Mouse (Mus musculus) granulocyte monocyte progenitor cell, adult 5-6 weeks (primary cell): Measurements from ENCODE around the gene Neu1. TPM values are rescaled to one million over a fixed set of nuclear protein-coding genes. Genes with fewer than 3 reads are reported as not detected.
"Not testable (repeated sequence)": the region's sequence is repeated elsewhere in the genome, so short reads cannot be mapped to it uniquely, and the experiment has no call there.

ENCODE experiments used
- ATAC-seq: replicated peaks from 2 replicates; pipeline ENCODE4 v1.8.0; 2016; ENCODE audit warnings: mild to moderate bottlenecking, moderate TSS enrichment, inconsistent platforms; ENCODE audit not compliant: poor library complexity, severe bottlenecking
- total RNA-seq, 2 experiments: library from RNA; stranded (forward) in 1 of 2; stranded (reverse) in 1 of 2; fragments of 200-712, 200-1000 nt in 1 of 2; fragments of >200 nt in 1 of 2; fragmentation: Nextera tagmentation in 1 of 2; gene quantifications; 2 replicates each; pipeline ENCODE4 v1.2.3; 2014 to 2017

The Neu1 gene
- total RNA-seq, 2 experiments from 2014 or later = 27.0 to 30.3 TPM

DNA sequence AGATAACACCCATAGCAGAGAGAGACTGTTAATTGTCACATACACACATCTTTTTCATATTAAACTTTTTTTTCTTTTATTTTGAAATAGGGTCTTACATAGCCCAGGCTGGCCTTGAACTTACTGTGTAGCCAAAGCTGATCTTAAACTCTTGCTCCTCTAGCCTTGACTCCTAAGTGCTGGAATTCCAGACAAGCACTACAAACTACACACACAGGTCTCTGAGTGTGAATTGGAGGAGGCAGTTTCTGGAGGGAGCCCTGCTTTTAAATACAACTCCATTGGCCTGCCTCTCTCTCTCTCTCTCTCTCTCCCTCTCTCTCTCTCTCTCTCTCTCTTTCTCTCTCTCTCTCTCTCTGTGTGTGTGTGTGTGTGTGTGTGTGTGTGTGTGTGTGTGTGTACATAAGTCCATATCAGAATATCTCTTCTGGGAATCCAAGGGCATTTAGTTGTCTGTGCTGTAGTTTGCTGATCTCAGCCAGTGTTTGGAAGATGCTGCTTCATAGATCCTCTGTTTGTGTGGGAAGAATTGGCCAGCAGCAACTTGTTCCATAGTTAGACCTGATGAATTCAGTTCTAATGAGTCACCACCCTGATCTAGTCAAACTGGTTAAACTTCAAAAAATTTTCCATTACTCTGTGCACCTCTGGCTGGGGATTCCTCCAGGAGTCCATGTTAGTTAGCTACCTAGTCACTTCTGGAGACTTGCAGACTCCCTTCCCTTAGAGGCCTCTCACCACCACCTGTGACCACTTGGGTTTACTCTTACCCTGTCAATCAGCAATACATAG, 29.8 kb downstream of the Neu1 start:
- ATAC-seq = no peak

DNA sequence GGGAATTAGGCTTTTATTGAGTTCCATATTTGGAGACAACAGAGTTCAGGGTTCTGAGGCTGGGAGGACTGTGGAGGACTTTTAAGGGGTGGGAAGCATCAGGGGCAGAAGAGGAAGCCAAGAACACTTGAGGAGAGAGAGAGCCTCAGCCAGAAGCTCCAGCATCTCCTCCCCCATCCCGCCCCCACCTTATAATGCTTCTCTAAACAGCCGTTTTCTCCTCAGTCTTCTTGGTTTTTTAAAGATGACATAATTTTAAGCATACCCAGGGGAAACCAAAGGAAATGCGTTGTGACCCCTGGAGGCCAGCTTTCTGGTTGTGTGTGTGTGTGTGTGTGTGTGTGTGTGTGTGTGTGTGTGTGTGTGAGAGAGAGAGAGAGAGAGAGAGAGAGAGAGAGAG, 31.1 kb downstream of the Neu1 start:
- ATAC-seq = no peak

DNA sequence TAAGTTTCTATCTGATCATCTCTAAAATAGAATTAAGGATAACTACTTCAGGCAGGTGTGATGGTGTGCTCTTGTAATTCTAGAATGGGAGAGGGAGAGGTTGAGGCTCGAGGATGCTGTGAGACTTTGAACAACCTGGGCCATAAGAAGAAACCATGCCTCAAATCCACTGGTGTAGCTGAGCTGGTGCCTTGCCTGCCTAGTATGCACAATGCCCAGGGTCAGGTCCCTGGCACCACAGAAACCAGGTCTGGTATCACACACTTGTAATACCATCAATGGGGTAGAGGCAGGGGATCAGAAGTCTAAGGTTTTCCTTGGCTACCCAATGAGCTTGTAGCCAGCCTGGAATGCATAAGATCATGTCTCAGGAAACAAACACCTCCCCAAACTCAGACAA, 31.8 kb downstream of the Neu1 start:
- no peak for ATAC-seq

GRCm38 (mm10) chr17:34964640-34965049, 33.6 kb downstream of the Neu1 start:
- ATAC-seq = no peak

- no peak for ATAC-seq
Observed at GRCm38 (mm10) chr17:34965627-34966026, 34.6 kb downstream of the Neu1 start.

GRCm38 (mm10) chr17:34969822-34970221, 38.8 kb downstream of the Neu1 start, which contains the start of gene Gm20481:
Gm20481 (plus strand) TSS chr17:34969912.
- ATAC-seq = not testable (repeated sequence)

- ATAC-seq = not testable (repeated sequence)
Observed at GRCm38 (mm10) chr17:34970850-34971249, 39.8 kb downstream of the Neu1 start.

- peak; percentile 45 for ATAC-seq
Observed at GRCm38 (mm10) chr17:34971694-34972068, 40.6 kb downstream of the Neu1 start.

DNA sequence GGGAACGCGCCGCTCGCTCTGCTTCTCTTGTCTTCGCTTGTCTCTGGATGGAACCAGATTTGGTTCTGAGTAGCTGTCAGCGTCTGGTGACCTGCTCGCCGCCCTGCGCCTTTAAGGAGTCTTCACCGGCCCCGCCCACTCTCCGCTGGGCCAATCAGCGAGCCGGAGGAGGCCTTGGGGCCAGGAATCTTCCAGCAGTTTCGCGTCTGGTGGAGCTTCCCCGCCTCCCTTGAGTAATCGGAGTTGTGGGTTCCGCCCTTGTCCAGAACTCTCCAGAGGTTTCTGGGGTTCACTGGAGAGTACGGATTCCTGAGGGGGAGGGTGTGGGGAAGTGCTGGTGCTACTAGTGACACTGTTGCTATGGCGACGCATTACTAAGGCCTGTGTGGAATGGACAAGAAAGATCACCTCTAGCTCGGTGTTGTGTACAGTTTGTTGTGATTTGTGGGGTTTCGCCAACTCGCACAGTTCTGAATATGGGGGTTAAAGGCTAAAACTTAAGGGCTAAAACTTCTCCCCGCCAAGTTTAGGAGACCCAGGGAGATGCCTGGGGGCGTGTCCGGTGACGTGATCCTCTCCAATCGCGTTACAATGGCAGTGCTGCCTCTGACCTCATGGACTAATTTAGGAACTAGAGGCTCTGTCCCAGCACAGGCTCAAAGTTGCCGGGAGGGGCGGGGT, 41.2 kb downstream of the Neu1 start, which contains the start of the genes Hspa1a and Hspa1l:
Gene Hspa1a (minus strand): TSS at position 88 of the 681 bp plus-strand sequence.
Gene Hspa1l (plus strand): TSS at position 635 of the 681 bp plus-strand sequence.
- ATAC-seq = peak; percentile 83

GRCm38 (mm10) chr17:34975581-34976492, 44.8 kb downstream of the Neu1 start:
- no peak for ATAC-seq

DNA sequence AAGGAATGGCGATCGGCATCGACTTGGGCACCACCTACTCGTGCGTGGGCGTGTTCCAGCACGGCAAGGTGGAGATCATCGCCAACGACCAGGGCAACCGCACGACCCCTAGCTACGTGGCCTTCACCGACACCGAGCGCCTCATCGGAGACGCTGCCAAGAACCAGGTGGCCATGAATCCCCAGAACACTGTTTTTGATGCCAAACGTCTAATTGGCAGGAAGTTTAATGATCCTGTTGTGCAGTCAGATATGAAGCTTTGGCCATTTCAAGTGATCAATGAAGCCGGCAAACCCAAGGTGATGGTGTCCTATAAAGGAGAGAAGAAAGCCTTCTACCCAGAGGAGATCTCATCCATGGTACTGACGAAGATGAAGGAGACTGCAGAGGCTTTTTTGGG, 45.9 kb downstream of the Neu1 start:
- no peak for ATAC-seq

DNA sequence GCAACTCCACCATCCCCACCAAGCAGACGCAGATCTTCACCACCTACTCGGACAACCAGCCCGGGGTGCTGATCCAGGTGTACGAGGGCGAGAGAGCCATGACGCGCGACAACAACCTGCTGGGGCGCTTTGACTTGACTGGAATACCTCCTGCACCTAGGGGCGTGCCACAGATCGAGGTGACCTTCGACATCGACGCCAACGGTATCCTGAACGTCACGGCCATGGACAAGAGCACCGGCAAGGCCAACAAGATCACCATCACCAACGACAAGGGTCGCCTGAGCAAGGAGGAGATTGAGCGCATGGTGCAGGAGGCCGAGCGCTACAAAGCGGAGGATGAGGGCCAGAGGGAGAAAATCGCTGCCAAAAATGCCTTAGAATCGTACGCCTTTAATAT, 47.2 kb downstream of the Neu1 start:
- no peak for ATAC-seq

GRCm38 (mm10) chr17:34979631-34980030, 48.6 kb downstream of the Neu1 start:
- no peak for ATAC-seq

- no peak for ATAC-seq
Observed at GRCm38 (mm10) chr17:34980655-34981054, 49.6 kb downstream of the Neu1 start.

- peak; percentile 76 for ATAC-seq
Observed at GRCm38 (mm10) chr17:34981690-34982180, 50.7 kb downstream of the Neu1 start, which contains the start of gene Lsm2. Lsm2 (plus strand) TSS chr17:34981862.

GRCm38 (mm10) chr17:34982328-34982727, 51.3 kb downstream of the Neu1 start:
- peak; percentile 62 for ATAC-seq

- no peak for ATAC-seq
Observed at GRCm38 (mm10) chr17:34984218-34984617, 53.2 kb downstream of the Neu1 start.
